Mouse (Mus musculus): ENCODE measurements around the gene Ldhal6b. TPM values are rescaled to one million over a fixed set of nuclear protein-coding genes. Genes with fewer than 3 reads are reported as not detected.

The Ldhal6b gene
- not detected in 2 replicates for polyA plus RNA-seq (2012; ENCODE audit: low replicate concordance)

DNA sequence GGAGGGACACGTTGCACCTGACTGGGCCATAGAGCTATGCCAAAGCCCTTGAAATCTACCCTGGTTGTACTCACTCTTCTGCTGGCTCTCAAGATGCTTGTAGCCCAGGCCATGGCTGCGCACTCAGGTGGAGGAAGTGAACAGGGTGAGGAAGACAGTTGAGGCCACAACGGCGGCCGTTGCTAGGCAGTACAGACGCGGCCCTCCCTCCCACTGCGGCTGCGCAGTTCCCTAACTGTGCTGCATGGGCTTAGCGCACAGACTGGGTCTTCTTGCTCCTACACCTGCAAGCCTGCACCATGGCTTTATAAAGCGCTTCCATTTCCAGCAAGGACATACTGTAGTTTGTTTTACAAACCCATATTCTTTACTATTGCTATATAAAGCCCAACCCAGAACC, at the start of gene Ldhal6b:
Gene Ldhal6b, minus strand, starts transcription at position 223 of the 400 bp plus-strand sequence.

DNA sequence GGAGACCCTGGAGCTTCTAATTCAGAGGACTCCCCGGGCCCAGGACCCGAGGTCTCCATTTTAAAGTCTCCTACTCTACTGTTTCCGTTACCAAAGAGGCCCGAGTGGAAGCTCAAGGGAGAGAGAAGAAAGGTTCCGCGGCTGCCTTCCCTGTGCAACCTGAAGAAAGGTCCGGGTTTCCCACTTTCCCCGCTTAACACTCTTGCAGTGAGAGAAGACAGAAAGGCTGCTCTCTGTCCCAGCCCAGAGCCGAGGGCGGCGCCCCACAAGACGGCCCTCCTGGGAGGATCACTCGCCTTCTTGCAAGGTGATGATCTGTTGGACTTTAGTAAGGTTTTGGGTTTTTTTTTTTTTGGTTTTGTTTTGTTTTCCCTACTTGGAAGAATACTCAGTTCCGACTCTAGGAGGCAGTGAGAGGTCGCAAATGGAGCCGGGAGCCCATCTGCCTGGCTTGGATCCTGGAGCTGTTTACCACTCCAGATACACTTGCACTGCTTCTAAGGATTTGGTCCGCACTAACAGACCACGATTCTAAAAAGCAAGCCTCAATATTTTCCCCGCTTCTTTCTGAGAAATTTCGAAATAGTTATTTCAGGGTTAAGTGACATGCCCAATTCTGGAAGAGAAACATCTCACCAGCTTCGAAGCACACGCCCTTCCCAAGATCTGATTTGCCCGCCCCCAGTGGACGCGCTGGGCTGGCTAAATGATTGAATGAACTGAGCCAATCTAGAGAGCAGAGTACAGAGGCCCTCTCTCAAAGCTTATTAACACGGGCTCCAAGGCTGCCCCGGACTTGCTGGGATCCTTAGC, 21.8 kb upstream of the Ldhal6b start, which contains the start of gene Tmem242:
Gene Tmem242, minus strand, starts transcription at position 101 of the 813 bp plus-strand sequence.

Other genes starting within 250 kb of the Ldhal6b start
- 3.2 and 26.5 TPM in 2 replicates for gene Tmem242, start 21.5 kb upstream of the Ldhal6b start, polyA plus RNA-seq (2012; ENCODE audit: low replicate concordance)
- 43.9 and 78.3 TPM in 2 replicates for gene Zdhhc14, start 73.8 kb upstream of the Ldhal6b start, polyA plus RNA-seq (2012; ENCODE audit: low replicate concordance)